Mouse (Mus musculus) heart, postnatal 36 days (tissue): ENCODE measurements around the gene Pcdh9. TPM values are rescaled to one million over a fixed set of nuclear protein-coding genes. Genes with fewer than 3 reads are reported as not detected.
A peak's percentile ranks its signal among the peaks of the same experiment; 100 is the strongest.
"Not testable (repeated sequence)": the region's sequence is repeated elsewhere in the genome, so short reads cannot be mapped to it uniquely, and the experiment has no call there.

Experiments
- DNase-seq, 2 experiments: peaks; one replicate each; pipeline ENCODE4 v3.0.0; 2021 to 2022
- intact Hi-C: fragments of 180-260 bp; cut with DNase I; formaldehyde crosslinking; loops from one replicate; pipeline ENCODE4 v1.15.1; 2025
- total RNA-seq, 2 experiments: library from RNA; stranded (reverse); gene quantifications; 2 replicates each; pipeline ENCODE4 v1.2.3; 2021

Pcdh9 gene
- total RNA-seq, 2 experiments from 2014 or later = 2.1 to 3.1 TPM

GRCm38 (mm10) chr14:93234333-93234732, 656.1 kb downstream of the Pcdh9 start:
- intact Hi-C loops = no loop called here

GRCm38 (mm10) chr14:93233599-93233998, 656.9 kb downstream of the Pcdh9 start:
- intact Hi-C loops = no loop called here
- DNase-seq = no peak

More at GRCm38 (mm10) chr14:93234333-93234732, 656.1 kb downstream of the Pcdh9 start:
- no peak for DNase-seq

- DNase-seq = peak; percentile 70 to 82
- intact Hi-C loops = not testable (repeated sequence)
Observed at GRCm38 (mm10) chr14:93214846-93215245, 675.6 kb downstream of the Pcdh9 start.

GRCm38 (mm10) chr14:93199791-93200190, 690.7 kb downstream of the Pcdh9 start:
- intact Hi-C loops = no loop called here
- no peak for DNase-seq

- intact Hi-C loops = no loop called here
- no peak for DNase-seq
Observed at GRCm38 (mm10) chr14:93182606-93183491, 707.6 kb downstream of the Pcdh9 start.

- intact Hi-C loops = no loop called here
- DNase-seq = no peak
Observed at GRCm38 (mm10) chr14:93169201-93169600, 721.3 kb downstream of the Pcdh9 start.

- DNase-seq = no peak
- intact Hi-C loops = no loop called here
Observed at GRCm38 (mm10) chr14:93168367-93168766, 722.1 kb downstream of the Pcdh9 start.

GRCm38 (mm10) chr14:93143414-93143813, 747.1 kb downstream of the Pcdh9 start:
- intact Hi-C loops = no loop called here
- no peak for DNase-seq

GRCm38 (mm10) chr14:93142076-93142475, 748.4 kb downstream of the Pcdh9 start:
- intact Hi-C loops = no loop called here

GRCm38 (mm10) chr14:93126993-93127392, 763.5 kb downstream of the Pcdh9 start:
- no peak for DNase-seq
- intact Hi-C loops = no loop called here

More at GRCm38 (mm10) chr14:93142076-93142475, 748.4 kb downstream of the Pcdh9 start:
- no peak for DNase-seq

- intact Hi-C loops = no loop called here
- DNase-seq = no peak
Observed at GRCm38 (mm10) chr14:93102755-93103154, 787.7 kb downstream of the Pcdh9 start.

- no peak for DNase-seq
- intact Hi-C loops = no loop called here
Observed at GRCm38 (mm10) chr14:93095081-93095480, 795.4 kb downstream of the Pcdh9 start.

GRCm38 (mm10) chr14:93092806-93093205, 797.7 kb downstream of the Pcdh9 start:
- DNase-seq = no peak

GRCm38 (mm10) chr14:93085646-93086045, 804.8 kb downstream of the Pcdh9 start:
- intact Hi-C loops = no loop called here
- no peak for DNase-seq

More at GRCm38 (mm10) chr14:93092806-93093205, 797.7 kb downstream of the Pcdh9 start:
- intact Hi-C loops = no loop called here

GRCm38 (mm10) chr14:93083140-93083539, 807.3 kb downstream of the Pcdh9 start:
- intact Hi-C loops = no loop called here

GRCm38 (mm10) chr14:93080910-93081309, 809.6 kb downstream of the Pcdh9 start:
- intact Hi-C loops = no loop called here
- no peak for DNase-seq

More at GRCm38 (mm10) chr14:93083140-93083539, 807.3 kb downstream of the Pcdh9 start:
- no peak for DNase-seq

- DNase-seq = no peak
Observed at GRCm38 (mm10) chr14:93075761-93076160, 814.7 kb downstream of the Pcdh9 start.

GRCm38 (mm10) chr14:93072346-93072745, 818.1 kb downstream of the Pcdh9 start:
- no peak for DNase-seq
- intact Hi-C loops = no loop called here

More at GRCm38 (mm10) chr14:93075761-93076160, 814.7 kb downstream of the Pcdh9 start:
- intact Hi-C loops = no loop called here

- intact Hi-C loops = no loop called here
- no peak for DNase-seq
Observed at GRCm38 (mm10) chr14:93070140-93070539, 820.3 kb downstream of the Pcdh9 start.

- DNase-seq = no peak
- intact Hi-C loops = no loop called here
Observed at GRCm38 (mm10) chr14:93067411-93068336, 822.8 kb downstream of the Pcdh9 start.
